Mouse (Mus musculus): Measurements from ENCODE around the gene Creb5.

The Creb5 gene

DNA sequence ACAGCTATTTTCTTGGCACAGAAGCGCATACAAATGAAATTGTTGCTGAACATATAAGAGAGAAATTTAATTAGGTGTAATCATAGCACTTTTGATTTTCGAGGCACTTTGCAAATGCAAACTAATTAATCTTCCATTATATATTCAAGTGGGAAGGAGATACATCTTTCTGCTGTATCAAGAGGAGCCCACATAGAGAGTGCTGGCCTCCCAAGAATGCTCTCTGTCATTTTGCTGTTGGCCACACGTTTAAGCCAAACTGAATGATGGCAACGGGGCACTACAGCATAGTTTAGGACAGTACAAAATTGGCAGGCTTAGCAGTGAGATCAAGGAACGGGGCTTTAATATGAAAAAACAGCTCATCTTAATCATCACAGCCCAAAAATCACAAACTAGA, 356.4 kb downstream of the Creb5 start:
- DNase-seq (ENCODE audit: low read depth): no peak

DNA sequence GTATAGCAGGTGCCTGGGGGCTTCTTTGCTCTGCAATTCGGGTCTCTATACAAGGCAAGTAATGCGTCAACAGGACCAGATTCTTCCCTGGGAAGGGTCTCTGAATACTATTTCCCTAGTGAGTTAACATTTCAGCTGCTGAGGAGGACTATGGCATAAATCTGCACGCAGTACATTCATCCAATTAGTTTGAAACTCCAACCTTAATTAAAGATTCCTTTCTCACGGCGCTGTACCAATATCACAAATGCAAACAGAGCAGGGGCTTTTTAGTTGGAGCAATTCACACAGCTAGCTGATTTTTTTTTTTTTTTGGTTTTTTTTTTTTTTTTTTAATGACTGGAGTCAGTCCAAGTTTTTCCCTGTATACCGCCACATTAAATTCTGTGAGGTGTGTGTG, 357.0 kb downstream of the Creb5 start:
- no peak for DNase-seq (ENCODE audit: low read depth)

DNA sequence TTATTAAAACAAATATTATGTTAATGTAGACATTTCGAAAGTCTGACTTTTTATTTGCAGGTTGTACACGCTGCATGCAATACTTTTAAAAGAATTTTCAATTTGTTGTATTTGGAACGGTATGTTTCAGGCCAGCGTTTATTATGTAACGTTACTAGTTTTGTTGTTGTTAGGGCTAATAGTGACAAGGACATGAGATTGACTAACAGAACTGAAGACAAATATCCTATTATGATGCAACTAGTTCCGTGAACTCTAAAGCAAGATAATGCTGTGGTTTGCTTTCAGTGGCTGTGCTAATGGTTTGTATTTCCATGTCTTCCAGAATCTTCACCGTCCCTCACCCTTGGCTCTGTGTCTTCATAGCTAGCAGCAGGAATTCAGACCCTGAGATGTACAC, 357.9 kb downstream of the Creb5 start:
- no peak for DNase-seq (ENCODE audit: low read depth)

DNA sequence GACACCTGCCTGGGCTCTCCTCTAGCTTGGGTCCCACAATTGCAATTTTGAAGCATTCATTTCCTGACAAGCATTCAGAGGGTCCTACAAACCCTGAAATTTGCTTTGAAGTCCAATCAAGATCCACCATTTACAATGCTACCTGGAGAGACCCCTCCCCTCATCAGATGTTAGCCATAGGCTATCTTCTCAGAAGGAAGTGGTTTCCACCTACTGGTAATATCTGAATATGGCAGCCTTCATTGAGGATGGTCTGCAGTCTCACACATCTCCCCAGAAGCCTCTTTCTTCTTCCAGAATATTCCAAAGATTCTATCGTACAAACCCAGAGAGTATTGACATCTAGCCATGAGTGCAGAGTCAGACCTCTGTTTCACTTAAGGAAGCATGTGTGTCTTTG, 362.7 kb downstream of the Creb5 start:
- peak; percentile 3 for DNase-seq (ENCODE audit: low read depth)

DNA sequence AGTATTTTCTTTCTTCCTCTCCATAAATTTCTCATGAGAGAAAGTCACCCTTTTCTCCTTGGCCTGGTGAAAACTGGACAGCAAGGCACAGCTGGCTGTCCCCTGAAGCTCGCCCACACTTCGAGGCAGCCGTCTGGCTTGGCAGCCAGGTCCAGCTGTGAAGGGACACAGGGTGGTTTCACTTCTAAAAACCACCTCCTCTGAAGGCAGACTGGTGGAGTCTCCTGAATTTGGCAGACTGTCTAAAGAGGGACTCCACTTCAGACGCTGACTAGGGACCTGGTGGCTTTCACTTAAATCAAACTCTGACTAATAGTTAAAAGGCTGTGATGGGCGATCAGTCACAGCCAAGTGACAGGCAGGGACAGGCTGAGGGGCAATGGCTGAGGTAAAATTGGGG, 365.6 kb downstream of the Creb5 start:
- no peak for DNase-seq (ENCODE audit: low read depth)

DNA sequence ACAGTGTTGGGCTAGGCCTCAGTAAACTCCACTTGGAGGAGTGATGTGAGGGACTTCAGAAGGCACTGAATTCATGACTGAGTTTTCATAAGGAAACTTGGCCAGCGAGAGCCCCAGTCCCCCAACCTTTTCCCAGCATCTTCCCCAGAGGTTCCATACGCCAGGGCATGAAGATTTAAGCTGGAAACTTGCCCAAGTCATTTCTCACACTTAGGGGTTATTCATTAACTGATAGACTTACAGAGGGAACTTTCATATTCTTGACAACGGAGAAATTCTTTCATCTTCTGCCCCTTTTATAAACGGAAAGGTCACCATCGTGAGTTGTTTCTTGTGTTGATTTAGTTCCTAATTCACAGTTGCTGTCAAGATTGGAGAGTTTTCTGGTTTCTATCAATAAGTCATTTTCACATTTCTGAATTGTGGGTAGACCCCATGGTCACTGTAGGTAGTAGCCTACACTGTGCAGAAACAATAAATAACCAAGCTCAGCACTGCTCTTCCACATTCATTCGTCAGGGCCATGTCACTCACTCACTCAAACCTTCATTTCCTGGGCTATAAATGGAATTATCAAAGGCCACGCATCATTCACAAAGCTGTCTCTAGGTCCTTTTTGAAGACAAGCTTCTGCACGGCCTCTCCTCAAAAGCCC, 366.8 kb downstream of the Creb5 start:
- DNase-seq (ENCODE audit: low read depth): no peak

DNA sequence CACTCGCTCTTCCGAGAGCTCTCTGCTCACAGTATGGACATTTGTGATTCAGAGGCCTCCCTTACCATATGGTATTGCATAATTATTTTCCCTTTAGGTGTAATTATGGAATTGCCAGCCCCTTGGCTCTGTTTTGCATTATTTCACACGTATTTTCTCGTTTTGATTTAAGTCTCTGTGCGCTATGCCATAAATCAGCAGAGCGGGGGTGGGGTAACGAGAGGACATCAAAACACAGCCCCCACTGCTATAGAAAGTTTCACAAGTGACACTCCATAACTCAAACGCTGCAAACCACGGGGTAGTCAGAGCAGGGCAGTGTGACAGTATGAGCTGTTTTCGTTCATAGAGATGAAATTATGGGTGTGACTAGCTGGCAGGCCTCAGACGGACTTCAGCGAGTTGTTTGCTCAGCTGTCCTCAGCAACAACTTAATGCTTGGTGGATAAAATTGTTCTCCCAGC, 367.3 kb downstream of the Creb5 start:
- no peak for DNase-seq (ENCODE audit: low read depth)

DNA sequence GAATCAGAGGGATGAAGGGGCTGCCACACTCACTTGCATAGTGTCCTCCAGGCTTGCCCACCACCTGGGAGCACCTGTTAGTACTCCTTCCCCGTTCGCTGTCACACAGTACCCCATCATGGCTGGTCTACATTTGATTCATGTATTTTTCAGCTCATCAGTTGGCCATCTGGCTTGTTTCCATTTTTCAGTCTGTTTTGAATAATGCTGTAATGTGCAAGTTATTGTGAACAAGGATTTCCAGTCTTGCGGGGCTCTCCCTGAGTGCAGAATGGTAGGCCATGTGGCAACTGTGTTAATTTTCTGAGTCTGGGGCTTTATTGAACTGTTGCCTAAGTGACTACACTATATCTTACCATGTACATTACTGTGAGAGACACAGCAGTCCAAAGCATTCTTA, 369.4 kb downstream of the Creb5 start:
- DNase-seq (ENCODE audit: low read depth): no peak

DNA sequence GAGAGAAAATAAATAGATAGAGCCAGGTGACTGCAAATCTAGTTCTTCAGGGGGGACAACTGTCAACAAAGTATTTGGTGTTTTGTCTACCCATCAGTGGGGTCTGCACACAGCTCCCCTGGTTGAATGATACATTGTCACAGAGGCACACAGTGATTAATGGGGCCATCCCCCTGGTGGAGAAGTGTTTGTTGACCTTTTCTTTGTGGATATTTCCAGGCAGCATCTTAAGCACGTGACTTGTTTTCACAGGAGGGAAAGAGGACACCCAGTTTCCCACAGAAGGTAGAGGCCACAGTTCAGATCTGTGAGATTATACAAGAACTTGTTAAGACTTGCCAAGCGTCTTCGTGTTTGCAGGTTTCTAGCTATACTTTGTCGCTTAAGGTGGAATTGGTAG, 370.4 kb downstream of the Creb5 start:
- no peak for DNase-seq (ENCODE audit: low read depth)

DNA sequence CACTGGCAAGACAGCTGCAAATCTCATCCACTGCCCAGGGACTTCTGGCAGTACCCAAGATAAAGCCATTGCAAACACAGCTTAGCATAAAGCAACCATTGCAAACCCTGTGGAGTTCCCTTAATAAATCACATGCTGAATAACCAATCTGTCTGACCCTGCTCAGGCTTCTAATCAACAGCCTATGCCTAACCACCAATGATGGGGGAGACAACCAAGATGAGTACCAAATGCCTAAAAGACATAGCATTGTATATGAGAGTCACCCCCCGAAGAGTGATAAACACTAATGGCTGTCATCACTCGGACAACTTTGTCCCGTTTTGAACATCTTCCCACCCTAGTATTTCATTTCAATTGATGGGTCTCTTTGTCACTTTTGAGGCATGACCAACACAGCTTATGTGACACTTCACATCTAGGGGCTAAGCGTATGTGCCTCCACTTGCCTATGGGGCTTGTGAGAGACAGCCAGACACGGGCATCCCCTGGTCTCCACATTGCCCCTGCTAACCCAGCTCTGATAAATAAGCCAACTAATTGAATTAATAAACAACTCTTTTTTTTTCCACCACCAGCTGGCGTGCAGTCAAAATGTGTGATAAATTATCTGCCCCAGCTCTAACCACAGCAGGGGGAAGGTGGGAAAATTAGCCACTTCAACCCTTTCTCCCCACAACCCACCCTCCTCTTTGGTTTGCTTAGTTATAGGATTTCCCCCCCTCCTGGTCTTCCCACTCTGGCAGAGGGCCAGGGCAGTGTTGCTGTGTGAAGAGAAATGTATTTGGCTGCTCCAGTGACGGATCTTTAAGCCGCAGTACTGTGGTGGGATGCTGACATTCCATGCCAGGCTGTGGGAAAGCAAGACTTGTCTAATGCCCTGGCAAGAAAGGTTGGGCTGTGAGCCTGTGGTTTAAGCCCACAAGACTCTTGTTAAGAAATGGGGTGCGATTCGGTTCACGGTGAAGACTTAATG, 376.1 kb downstream of the Creb5 start:
- no peak for DNase-seq (ENCODE audit: low read depth)

DNA sequence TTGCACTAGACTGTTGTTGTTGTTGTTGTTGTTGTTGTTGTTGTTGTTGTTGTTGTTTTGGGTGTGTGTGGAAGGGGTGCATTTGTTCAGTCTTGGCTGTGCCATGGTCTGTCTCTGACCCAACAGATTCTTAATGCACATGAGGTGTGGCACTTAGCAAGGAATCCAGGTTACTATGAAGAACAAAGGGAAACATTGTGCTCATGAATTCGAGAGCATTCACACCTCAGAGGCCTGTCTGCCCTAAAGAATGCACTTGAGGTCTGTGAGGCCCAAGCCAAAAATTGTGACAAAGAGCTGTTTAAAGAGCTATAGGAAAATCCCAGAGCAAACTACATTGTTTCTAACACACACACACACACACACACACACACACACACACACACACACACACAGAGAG, 377.7 kb downstream of the Creb5 start:
- no peak for DNase-seq (ENCODE audit: low read depth)

DNA sequence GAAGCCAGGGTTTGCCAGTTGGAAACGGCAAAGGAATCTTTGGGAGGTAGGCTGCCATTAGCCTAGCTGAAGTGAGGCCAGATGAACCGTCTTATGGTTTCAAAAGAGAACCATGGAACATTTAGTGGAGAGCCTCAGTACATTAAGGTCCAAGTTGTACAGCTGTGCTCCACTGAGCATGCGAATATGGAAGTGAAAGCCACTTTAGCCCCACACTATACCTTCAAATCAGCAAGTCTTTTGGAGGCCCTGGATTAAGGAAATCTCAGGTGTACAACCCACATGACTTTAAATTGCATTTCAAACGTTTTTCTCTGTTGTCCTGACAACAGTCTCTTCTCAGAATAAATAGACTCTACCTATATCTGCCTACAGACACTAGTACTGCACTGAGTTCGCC, 379.4 kb downstream of the Creb5 start:
- no peak for DNase-seq (ENCODE audit: low read depth)

DNA sequence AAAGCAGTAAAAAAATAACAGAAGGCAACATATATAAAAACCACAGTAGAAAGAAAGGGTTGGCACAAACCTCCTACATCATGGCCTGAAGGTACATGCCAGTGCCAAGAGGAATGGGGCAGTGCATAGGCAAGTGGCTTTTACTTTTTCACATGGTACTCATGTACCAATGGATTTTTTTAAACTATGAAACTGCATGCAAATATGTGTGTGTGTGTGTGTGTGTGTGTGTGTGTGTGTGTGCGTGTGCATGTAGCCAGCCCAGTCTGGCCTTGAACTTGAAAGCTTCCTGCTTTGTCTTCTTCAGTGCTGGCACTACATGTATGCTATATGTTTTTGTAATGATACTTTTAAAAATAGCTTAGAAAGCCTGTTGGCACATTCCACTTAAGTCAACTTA, 391.2 kb downstream of the Creb5 start:
- DNase-seq (ENCODE audit: low read depth): no peak

DNA sequence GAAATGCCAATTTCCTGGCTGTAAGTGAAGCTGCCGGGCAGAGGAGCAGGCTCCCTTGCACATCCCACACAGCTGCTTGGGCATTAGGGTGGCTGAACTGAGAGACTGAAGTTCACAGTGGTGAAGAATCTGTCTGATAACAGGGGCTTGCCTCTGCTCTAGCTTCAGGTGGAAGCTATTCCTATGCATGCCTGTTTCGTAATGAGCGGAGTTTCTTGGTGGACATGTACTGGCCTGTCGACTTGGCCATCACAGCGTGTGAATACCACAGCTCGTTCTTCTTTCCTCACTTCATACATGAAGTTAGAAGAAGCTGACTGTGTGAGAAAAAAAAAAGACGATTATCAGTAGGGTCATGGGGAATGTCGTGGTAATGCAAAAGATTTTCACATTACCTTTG, 393.0 kb downstream of the Creb5 start:
- no peak for DNase-seq (ENCODE audit: low read depth)

DNA sequence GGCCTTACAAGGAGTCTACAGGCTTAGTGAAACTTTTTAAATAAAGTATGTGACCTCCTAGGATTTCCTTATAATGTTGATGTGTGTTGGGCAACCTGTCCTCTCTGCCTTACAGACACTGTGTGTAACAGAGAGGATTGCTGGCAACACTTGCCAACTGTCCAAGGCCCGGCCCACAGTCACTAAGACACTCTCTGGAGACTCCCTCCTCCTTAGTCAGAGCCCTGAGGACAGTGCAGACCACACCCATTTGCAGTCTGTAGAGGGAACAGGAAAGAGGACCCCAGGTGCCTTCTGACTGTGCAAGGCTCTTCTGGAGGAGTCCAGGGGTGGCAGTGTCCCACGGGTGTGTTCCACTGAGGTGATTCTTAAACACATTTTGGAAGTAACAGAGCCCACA, 397.3 kb downstream of the Creb5 start:
- DNase-seq (ENCODE audit: low read depth): no peak

DNA sequence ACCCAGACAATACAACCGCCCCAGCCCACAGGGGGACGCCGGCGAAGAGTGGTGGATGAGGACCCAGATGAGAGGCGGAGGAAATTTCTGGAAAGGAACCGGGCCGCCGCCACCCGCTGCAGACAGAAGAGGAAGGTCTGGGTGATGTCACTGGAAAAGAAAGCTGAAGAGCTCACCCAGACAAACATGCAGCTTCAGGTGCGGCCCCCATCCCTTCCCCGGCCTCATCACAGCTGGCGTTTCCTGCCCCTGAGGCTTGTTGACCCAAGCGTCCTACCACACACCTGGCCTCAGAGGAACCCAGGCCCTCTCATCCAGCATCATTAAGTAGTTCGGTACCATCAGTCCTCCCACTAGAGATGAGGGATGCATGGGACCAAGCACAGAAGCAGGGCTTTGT, 398.3 kb downstream of the Creb5 start:
- DNase-seq (ENCODE audit: low read depth): no peak

DNA sequence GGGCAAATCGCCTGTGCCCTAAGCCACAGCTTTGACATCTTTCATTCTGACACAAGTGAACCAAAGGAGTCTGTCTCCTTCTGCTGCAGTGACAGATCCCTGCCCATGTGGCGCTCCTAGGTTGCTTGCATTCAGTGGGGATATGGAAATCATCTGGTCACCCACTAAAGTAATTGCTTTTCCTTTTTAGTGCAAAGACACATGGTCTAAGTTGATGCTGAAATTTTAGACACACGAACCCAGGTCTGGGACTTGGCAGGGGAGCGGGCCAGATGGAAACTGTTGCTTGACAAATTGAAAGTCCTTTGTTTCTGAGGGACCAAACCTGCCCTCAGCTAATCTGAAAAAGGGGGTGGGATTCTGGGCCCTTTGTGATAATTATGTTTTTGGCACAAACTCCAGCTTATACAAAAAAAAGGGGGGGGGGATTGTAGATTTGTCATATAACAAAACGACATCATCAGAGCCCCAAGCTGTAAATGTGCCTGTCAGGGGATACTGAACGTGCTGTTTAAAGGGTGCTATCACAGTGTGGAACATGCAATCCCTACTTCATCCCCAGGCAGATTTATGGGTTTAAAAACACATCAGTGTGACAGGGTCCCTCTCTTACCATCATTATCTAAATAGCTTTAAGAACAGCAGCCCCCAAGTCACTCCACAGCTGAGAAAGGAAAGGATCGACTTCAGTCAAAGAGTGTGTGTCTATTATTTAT, 401.9 kb downstream of the Creb5 start:
- no peak for DNase-seq (ENCODE audit: low read depth)

DNA sequence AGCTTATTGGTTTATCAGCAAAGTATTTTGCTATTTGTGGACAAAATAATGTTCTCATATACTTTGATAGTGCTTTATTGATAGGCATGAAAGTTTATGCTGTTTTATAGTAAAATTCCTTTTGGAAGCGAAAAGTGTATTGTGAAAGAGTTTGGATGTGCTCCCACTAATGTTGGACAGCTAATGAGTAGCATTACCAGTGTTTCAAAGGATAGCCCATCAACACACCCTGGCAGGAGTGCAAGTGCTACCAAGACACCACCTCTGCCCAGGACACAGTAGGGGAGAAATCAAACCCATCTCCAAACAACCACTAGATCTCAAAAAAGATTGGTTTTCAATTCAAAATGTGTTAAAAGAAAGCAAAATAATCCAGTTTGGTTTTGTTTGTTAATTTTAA, 403.9 kb downstream of the Creb5 start:
- DNase-seq (ENCODE audit: low read depth): no peak

DNA sequence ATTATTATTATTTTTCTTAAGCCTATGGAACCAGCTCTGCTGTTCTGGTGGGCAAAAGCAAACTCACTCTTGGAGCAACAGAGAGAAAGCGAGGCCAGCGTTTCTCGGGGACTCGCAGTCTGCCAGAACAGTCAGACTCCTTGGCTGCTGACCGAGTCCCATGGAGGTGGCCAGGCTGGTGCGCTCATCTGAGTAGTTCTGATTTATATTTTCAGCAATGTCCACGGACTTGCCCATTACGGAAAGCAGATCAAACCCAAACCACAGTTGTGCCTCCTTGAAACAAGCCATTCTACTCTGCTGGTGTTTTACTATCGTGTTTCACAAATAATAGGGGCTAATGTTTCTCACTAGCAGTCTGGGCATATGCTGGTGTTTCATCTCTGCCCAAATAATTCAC, 408.1 kb downstream of the Creb5 start:
- DNase-seq (ENCODE audit: low read depth): no peak

DNA sequence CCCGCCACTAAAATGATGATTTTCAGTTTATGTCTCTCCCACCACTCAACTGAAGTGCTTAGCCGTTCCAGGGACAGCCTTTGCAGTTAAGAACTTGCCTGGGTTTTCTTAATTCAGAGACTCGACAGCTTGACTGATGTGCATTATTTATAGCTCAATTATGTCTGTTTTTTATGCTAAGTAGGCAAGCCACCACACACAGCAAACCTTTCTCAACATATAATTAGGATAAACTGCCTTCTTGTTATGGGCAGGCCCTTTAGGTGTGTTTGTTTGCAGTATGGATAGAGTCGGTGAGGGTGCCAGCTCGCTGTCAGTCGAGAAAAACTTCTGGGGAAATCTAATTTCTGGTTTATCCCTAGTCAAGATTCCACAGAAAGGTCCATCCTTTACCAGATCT, 409.4 kb downstream of the Creb5 start:
- DNase-seq (ENCODE audit: low read depth): no peak

DNA sequence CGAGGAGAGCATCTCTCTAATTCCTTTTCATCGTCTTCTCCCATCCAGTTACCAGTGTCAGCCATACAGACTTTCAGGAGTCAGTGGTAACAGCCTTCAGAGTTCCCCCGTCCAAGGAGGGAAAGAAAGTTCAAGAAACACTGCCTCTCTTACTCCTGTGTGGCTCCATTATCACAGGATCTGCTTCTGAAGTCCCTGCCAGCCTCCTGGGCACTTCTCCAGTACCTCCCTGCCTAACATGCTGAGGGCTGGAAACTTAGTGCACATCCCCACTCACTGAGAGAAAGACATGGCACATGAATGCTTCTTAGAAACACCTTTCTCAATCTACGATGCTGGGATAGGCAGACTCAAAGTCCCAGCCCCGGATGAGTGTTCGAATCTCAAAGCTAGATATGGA, 409.9 kb downstream of the Creb5 start:
- no peak for DNase-seq (ENCODE audit: low read depth)

DNA sequence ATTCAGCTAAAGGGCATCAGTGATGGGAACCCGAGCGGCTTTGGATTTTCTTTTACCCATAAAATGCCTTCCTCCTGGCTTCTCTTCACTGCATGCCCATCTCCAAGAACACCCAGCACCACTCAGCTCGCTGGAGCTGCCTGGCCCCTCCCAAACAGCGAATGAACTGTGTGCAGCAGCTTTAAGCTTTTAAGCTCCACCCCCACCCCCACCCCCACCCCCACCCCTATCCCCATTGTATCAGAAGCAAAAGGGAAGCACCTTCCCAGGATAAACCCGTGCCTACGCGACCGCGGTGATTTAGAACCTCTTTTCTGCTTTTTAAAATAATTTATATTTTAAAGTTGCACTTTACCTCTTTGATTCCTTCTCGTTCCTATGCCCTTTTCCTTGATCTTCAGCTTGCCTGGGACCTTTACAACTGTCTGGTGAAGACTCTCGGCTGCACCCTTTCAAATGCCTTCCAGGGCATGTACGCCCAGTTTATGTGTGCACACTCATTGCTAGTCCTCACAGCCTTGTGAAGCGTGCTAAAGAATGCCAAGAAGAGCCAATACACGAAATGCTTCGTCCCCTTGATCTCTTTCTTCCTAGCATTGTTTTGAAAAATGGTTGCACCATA, 411.2 kb downstream of the Creb5 start:
- DNase-seq (ENCODE audit: low read depth): no peak
